Mouse (Mus musculus) small intestine, adult 2 months (tissue): ENCODE measurements around the gene Cgnl1.

Source experiments
- CTCF ChIP-seq: fragments of 200-500 bp; IDR thresholded peaks from 2 replicates; pipeline ENCODE4 v1.5.1; 2012; ENCODE audit warnings: low read depth, mild to moderate bottlenecking, control low read depth, inconsistent platforms, low read length, moderate library complexity, mixed read lengths; ENCODE audit not compliant: insufficient replicate concordance, insufficient read length; ENCODE audit errors: extremely low read depth
- POLR2A ChIP-seq: fragments of 200-500 bp; IDR thresholded peaks from 2 replicates; pipeline ENCODE4 v1.6.1; 2012; ENCODE audit warnings: low read depth, mild to moderate bottlenecking, control low read depth, inconsistent platforms, low read length, moderate library complexity

DNA sequence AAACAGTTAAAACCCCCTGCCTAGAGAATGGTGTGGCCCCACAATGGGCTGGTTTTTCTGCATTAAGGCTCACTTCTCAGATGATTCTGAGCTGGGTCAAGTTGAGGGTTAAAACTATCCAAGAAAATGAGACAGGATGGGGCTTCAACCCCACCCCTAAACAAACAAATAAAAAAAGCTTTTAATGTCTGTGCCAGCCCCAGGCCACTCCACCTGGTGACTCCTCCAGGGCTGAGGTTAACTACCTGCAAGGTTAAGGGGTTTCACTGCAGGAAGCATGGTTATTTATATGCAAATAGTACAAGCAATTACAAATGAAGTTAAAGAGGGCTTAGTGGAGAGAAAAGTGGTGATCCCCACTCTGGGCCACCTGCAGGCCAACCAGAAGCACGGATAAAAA lies 8.1 kb downstream of the Cgnl1 start:
- TF ChIP-seq CTCF = no peak
- TF ChIP-seq POLR2A = no peak
